Mouse (Mus musculus) liver, adult 2 months (tissue): ENCODE data around the gene BC030499. TPM values are rescaled to one million over a fixed set of nuclear protein-coding genes. Genes with fewer than 3 reads are reported as not detected.

ENCODE experiments used
- DNase-seq: peaks from one replicate; pipeline ENCODE4 v3.0.0-alpha.2; 2011; ENCODE audit warnings: low read depth, low spot score; ENCODE audit errors: extremely low read depth
- H3K27ac ChIP-seq: fragments of 200-500 bp; replicated peaks from 2 replicates; pipeline ENCODE4 v1.5.1; 2012; ENCODE audit warnings: low read depth, mild to moderate bottlenecking, control low read depth, inconsistent platforms, low read length; ENCODE audit not compliant: insufficient read depth
- H3K27me3 ChIP-seq: fragments of 200-500 bp; 2 replicates; pipeline ENCODE4 v1.6.1; 2012; ENCODE audit warnings: mild to moderate bottlenecking, moderate library complexity, low read length, inconsistent platforms; ENCODE audit not compliant: control insufficient read depth, insufficient read depth
- H3K36me3 ChIP-seq: fragments of 200-500 bp; 2 replicates; pipeline ENCODE4 v1.6.1; 2012; ENCODE audit warnings: low read length, inconsistent platforms; ENCODE audit not compliant: control insufficient read depth, insufficient read depth
- H3K4me1 ChIP-seq: fragments of 200-500 bp; 2 replicates; pipeline ENCODE4 v1.6.1; 2011; ENCODE audit warnings: low read length; ENCODE audit not compliant: control insufficient read depth, insufficient read depth
- H3K4me3 ChIP-seq: fragments of 200-500 bp; 2 replicates; pipeline ENCODE4 v1.5.1; 2011; ENCODE audit warnings: low read depth, mild to moderate bottlenecking, control low read depth, low read length, moderate library complexity; ENCODE audit not compliant: insufficient read depth
- H3K79me2 ChIP-seq: fragments of 200-500 bp; 2 replicates; pipeline ENCODE4 v1.6.1; 2012; ENCODE audit warnings: inconsistent platforms, mild to moderate bottlenecking, low read length, moderate library complexity; ENCODE audit not compliant: control insufficient read depth, insufficient read depth
- H3K9ac ChIP-seq: fragments of 200-500 bp; 2 replicates; pipeline ENCODE4 v1.6.1; 2012; ENCODE audit warnings: low read depth, mild to moderate bottlenecking, control low read depth, inconsistent platforms, low read length
- CTCF ChIP-seq: fragments of 200-500 bp; IDR thresholded peaks from 2 replicates; pipeline ENCODE4 v1.5.1; 2011; ENCODE audit warnings: low read depth, low read length, control low read depth
- POLR2A ChIP-seq: fragments of 200-500 bp; IDR thresholded peaks from 2 replicates; pipeline ENCODE4 v1.6.1; 2011; ENCODE audit warnings: low read length, control low read depth; ENCODE audit not compliant: insufficient read depth; ENCODE audit errors: extremely low read depth
- WGBS: fragments of 180-500 bp; shearing (Covaris S2); methylation state at CpG from one replicate; pipeline ENCODE4 v1.1.7; 2018; 5-methylcytosine and 5-hydroxymethylcytosine counted together
- polyA plus RNA-seq: library from polyadenylated mRNA; depleted of rRNA; stranded (reverse); fragments of >200 nt; gene quantifications from 2 replicates; pipeline ENCODE4 v1.2.3, GENCODE M21; 2012
- total RNA-seq: library from RNA; depleted of rRNA; stranded (reverse); fragments of >200 nt; gene quantifications from 2 replicates; pipeline ENCODE4 v1.2.3, GENCODE M21; 2014

Gene BC030499
- total and polyA plus RNA-seq, 2 experiments: 0.13 to 0.18 TPM

GRCm38 (mm10) chr11:78324000-78324785, 33.6 kb downstream of the BC030499 start:
- no peaks in the 10 kb centered on the region for H3K27me3 ChIP-seq
- no peak overlapping the region for H3K4me3 ChIP-seq
- no peak for DNase-seq
- no peak overlapping the region for H3K27ac ChIP-seq
- H3K4me1 ChIP-seq: peaks cover 6% of the 10 kb centered on the region
- TF ChIP-seq CTCF: no peak
- no peak for TF ChIP-seq POLR2A
- 94% methylated on average over 15 of the region's 15 CpGs for WGBS
- peaks cover 2% of the 10 kb centered on the region; the same call in 1 of the 2 replicates for H3K79me2 ChIP-seq
- no peak overlapping the region for H3K9ac ChIP-seq
- no peaks in the 10 kb centered on the region for H3K36me3 ChIP-seq

DNA sequence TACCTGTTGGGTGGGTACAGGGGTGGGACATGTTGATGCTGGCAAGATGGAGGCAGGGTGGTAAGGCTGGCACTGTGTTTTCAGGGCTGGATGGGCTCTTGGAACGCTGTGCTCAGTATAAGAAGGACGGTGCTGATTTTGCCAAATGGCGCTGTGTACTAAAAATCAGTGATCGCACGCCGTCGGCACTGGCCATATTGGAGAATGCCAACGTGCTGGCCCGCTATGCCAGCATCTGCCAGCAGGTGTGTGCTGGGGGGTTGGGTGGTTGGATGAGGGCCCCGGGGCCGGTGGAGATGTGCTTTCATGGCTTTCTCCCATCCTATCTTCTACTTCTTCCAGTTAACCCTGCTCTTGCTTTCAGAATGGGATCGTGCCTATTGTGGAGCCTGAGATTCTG, 34.3 kb downstream of the BC030499 start:
- H3K9ac ChIP-seq: no peak overlapping the region
- no peak for DNase-seq
- 94% methylated on average over 12 of the region's 12 CpGs for WGBS
- H3K4me1 ChIP-seq: peaks cover 6% of the 10 kb centered on the region
- H3K27ac ChIP-seq: no peak overlapping the region
- TF ChIP-seq POLR2A: no peak
- no peak for TF ChIP-seq CTCF
- H3K4me3 ChIP-seq: no peak overlapping the region
- peaks cover 3% of the 10 kb centered on the region; the same call in 1 of the 2 replicates for H3K79me2 ChIP-seq
- no peaks in the 10 kb centered on the region for H3K27me3 ChIP-seq
- no peaks in the 10 kb centered on the region for H3K36me3 ChIP-seq

- no peaks in the 10 kb centered on the region for H3K36me3 ChIP-seq
- no peak overlapping the region for H3K4me3 ChIP-seq
- peaks cover 6% of the 10 kb centered on the region for H3K4me1 ChIP-seq
- TF ChIP-seq CTCF: no peak
- no peak for TF ChIP-seq POLR2A
- no peaks in the 10 kb centered on the region for H3K27me3 ChIP-seq
- H3K27ac ChIP-seq: no peak overlapping the region
- no peak for DNase-seq
- H3K9ac ChIP-seq: no peak overlapping the region
- peaks cover 3% of the 10 kb centered on the region; the same call in 1 of the 2 replicates for H3K79me2 ChIP-seq
- 88% methylated on average over 4 of the region's 4 CpGs for WGBS
These were observed 36.6 kb downstream of the BC030499 start for GRCm38 (mm10) chr11:78327215-78327614.

DNA sequence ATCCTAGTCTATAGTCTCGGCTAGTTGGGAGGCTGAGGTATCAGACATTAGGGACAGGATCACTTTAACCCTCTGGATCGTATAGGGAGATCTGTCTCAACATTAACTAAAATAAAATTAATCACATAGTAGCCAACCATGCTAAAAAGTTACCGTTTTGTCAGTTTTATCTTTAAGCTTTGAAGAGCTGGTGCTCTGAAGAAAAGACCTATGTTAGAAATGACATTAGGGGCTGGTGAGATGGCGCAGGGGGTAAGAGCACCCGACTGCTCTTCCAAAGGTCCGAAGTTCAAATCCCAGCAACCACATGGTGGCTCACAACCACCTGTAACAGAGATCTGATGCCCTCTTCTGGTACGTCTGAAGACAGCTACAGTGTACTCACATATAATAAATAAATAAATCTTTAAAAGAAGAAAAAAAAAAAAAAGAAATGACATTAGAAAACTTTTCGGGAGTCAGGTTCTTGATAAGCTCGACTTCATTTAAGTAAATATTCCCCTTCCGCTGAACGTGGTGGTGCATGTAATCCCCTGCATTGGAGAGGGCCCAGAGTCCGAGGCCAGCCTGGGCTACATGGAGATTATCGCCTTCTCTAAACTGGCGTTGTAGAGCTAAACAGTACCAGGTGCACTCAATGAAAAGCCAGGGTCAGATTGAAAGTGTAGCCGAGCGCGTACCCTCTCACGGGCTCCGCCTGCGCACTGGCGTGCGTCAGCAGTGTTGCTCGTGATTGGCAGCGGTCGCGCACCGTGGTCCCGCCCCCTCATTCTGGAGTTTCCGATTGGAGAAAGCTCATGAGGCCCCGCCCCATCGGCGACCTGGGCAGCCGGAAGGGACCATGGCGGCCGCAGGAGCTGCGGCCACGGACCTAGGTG, 37.2 kb downstream of the BC030499 start, which contains the start of gene Pigs:
Pigs (plus strand) TSS at position 782 of the 878 bp plus-strand sequence.
- H3K4me1 ChIP-seq: peaks cover 6% of the 10 kb centered on the region
- H3K27me3 ChIP-seq: no peaks in the 10 kb centered on the region
- 0 out of 2 replicates have a peak, but pooled peaks cover under 1% of the 10 kb centered on the region for H3K36me3 ChIP-seq
- peak within 1 kb of the TSS; percentile 79 for H3K4me3 ChIP-seq
- 0 out of 2 replicates have a peak, but pooled peaks have one; percentile 5 for TF ChIP-seq CTCF
- TF ChIP-seq POLR2A: peak; percentile 82
- peak; percentile 84 for DNase-seq
- 9% methylated on average over 37 of the region's 37 CpGs for WGBS
- peak within 1 kb of the TSS; percentile 84 for H3K9ac ChIP-seq
- peak within 1 kb of the TSS; percentile 62 for H3K27ac ChIP-seq
- H3K79me2 ChIP-seq: peaks cover 3% of the 10 kb centered on the region; the same call in 1 of the 2 replicates

- DNase-seq: no peak
- under 1% methylated on average over 41 of the region's 41 CpGs for WGBS
- Histone ChIP-seq H3K4me1 (peaks cover 4% of the 10 kb centered on the region; the same call in 1 of the 2 replicates), H3K9ac (peak overlapping the region; percentile 84), H3K79me2 (peaks cover 3% of the 10 kb centered on the region; the same call in 1 of the 2 replicates), H3K27ac (peak overlapping the region; percentile 30; the same call in 1 of the 2 replicates), H3K27me3 (no peaks in the 10 kb centered on the region), H3K4me3 (peak overlapping the region; percentile 79), H3K36me3 (0 out of 2 replicates have a peak, but pooled peaks cover 2% of the 10 kb centered on the region)
- TF ChIP-seq CTCF (no peak), POLR2A (no peak)
These were observed 37.9 kb downstream of the BC030499 start for GRCm38 (mm10) chr11:78328512-78329056.
